Mouse (Mus musculus): ENCODE measurements around the gene Fhdc1. TPM values are rescaled to one million over a fixed set of nuclear protein-coding genes. Genes with fewer than 3 reads are reported as not detected.

Gene Fhdc1
- polyA plus RNA-seq, 1 experiment: 0.22 TPM

DNA sequence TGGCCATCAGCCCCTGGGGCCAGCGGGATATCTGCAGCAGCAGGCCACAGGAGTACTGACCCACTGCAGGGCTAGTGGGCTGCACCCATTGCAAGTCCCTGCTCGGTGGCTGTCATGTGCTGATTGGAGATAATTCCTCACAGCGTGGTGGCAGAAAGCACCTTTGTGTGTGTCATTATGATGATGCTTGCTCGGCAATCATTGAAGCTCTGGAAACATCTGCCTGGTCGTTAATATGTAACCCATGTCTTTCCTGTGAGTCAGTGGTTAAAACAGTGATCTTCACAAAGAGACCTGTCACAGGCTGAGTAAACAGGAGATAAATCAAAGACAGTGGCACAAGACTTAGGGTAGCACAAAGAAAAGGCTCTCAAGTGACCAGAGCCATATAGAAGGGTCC is 67.3 kb downstream of the Fhdc1 start:
- H3K79me2 ChIP-seq (ENCODE audit: control insufficient read depth, insufficient read depth): no peaks in the 10 kb centered on the region
- TF ChIP-seq POLR2AphosphoS2 (IDR thresholded peaks at IDR 0.05; ENCODE audit: insufficient read length, low read depth) (no peak), MYOD1 (IDR thresholded peaks at IDR 0.05; ENCODE audit: control insufficient read depth in 1 of 3, insufficient read length in 2 of 3, low read depth in 2 of 3) (no peak), SRF (IDR thresholded peaks at IDR 0.05; ENCODE audit: control insufficient read depth, insufficient read length, low read depth) (no peak), TCF12 (IDR thresholded peaks at IDR 0.05; ENCODE audit: insufficient read depth, poor library complexity, severe bottlenecking) (no peak), POLR2A (IDR thresholded peaks at IDR 0.05; ENCODE audit: insufficient read length, low read depth) (no peak), CEBPB (IDR thresholded peaks at IDR 0.05; ENCODE audit: insufficient read depth, poor library complexity, severe bottlenecking) (no peak), E2F4 (IDR thresholded peaks at IDR 0.05; ENCODE audit: insufficient read depth) (no peak)
- H3K4me2 ChIP-seq (ENCODE audit: low read depth): no peak overlapping the region
- no peaks in the 10 kb centered on the region for H3K27me3 ChIP-seq (ENCODE audit: control insufficient read depth, insufficient read depth, insufficient read length)
- no peaks in the 10 kb centered on the region for H3K36me3 ChIP-seq (ENCODE audit: control insufficient read depth, insufficient read depth)
- no peak overlapping the region for H3K4me3 ChIP-seq
- no peak overlapping the region for H3ac ChIP-seq (ENCODE audit: control insufficient read depth, insufficient read length)

DNA sequence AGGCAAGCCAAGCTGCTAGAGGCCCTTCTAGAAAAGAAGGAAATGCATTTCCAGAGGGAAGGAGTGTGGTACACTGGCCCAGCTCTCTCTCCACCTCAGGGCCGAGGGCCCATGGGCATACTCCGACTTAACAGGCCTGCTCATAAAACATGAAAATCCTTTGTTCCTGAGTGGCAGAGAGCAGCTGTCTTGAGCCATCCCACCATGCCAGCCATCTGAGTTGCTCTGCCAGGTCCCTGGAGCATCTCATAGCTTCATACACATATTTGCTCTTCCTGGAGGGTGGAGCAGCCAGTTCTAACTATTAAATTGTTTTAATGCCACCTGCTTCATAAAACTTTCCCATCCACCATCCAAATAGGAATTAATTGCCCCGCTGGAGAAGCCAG is 70.8 kb downstream of the Fhdc1 start:
- Histone ChIP-seq H3K79me2 (ENCODE audit: control insufficient read depth, insufficient read depth) (no peaks in the 10 kb centered on the region), H3K4me2 (ENCODE audit: low read depth) (no peak overlapping the region)
- TF ChIP-seq SRF (IDR thresholded peaks at IDR 0.05; ENCODE audit: control insufficient read depth, insufficient read length, low read depth) (no peak), CEBPB (IDR thresholded peaks at IDR 0.05; ENCODE audit: insufficient read depth, poor library complexity, severe bottlenecking) (no peak), TCF12 (IDR thresholded peaks at IDR 0.05; ENCODE audit: insufficient read depth, poor library complexity, severe bottlenecking) (no peak), MYOG (IDR thresholded peaks at IDR 0.05; ENCODE audit: control insufficient read depth in 1 of 3, insufficient read depth in 1 of 3, insufficient read length in 2 of 3, low read depth in 2 of 3) (no peak), REST (IDR thresholded peaks at IDR 0.05; ENCODE audit: insufficient read depth, insufficient read length) (no peak), MYOD1 (IDR thresholded peaks at IDR 0.05; ENCODE audit: control insufficient read depth in 1 of 3, insufficient read length in 2 of 3, low read depth in 2 of 3) (peak in 2 of 3 experiments; percentile 56 to 77), MAX (IDR thresholded peaks at IDR 0.05; ENCODE audit: low read depth) (no peak)

DNA sequence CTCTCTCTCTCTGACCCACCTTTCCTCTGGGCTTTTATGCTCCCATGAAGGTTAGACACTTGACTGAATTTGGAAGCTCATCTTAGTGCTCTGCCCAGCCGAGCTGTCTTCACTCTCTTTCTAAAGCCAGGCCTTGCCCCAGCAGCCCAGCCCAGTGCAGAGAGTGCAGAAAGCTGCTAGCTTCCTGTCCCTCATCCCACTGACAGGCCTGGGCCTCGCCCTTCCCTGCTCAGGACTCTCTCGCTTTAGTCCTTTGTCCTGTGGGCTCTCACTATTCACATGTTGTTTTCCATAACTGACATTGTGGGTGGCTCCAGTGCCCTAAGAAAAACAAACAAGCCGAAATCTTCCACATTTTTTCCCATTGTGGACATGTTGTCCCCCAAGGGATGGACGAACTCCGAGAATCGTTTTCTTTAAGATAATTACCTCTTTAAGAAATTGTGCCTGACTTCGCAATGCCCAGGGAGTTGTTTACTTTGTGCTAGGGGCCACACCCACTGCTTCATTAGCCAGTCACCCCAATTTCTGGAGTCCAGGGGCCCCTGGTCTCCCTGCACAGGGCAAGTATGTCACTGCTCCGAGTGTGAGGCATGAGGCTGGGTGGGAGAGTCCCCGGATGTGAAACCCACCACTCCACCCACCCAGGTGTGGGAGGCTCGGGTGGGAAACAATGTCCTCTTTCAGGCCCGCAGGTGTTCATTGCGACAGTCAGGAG is 71.3 kb downstream of the Fhdc1 start:
- Histone ChIP-seq H3K4me3 (no peak overlapping the region), H3K4me2 (ENCODE audit: low read depth) (no peak overlapping the region), H3K27me3 (ENCODE audit: control insufficient read depth, insufficient read depth, insufficient read length) (no peaks in the 10 kb centered on the region), H3K79me2 (ENCODE audit: control insufficient read depth, insufficient read depth) (no peaks in the 10 kb centered on the region), H3K36me3 (ENCODE audit: control insufficient read depth, insufficient read depth) (no peaks in the 10 kb centered on the region), H3ac (ENCODE audit: control insufficient read depth, insufficient read length) (no peak overlapping the region)
- TF ChIP-seq TCF12 (IDR thresholded peaks at IDR 0.05; ENCODE audit: insufficient read depth, poor library complexity, severe bottlenecking) (no peak), REST (IDR thresholded peaks at IDR 0.05; ENCODE audit: insufficient read depth, insufficient read length) (no peak), USF1 (IDR thresholded peaks at IDR 0.05; ENCODE audit: low read depth) (no peak), CEBPB (IDR thresholded peaks at IDR 0.05; ENCODE audit: insufficient read depth, poor library complexity, severe bottlenecking) (no peak)

More for the DNA sequence above, 70.8 kb downstream of the Fhdc1 start:
- H3ac ChIP-seq (ENCODE audit: control insufficient read depth, insufficient read length): no peak overlapping the region
- H3K27me3 ChIP-seq (ENCODE audit: control insufficient read depth, insufficient read depth, insufficient read length): no peaks in the 10 kb centered on the region
- no peaks in the 10 kb centered on the region for H3K36me3 ChIP-seq (ENCODE audit: control insufficient read depth, insufficient read depth)
- H3K4me3 ChIP-seq: no peak overlapping the region

GRCm38 (mm10) chr3:84405523-84405922 is 74.7 kb downstream of the Fhdc1 start:
- H3K4me3 ChIP-seq: no peak overlapping the region
- no peaks in the 10 kb centered on the region for H3K27me3 ChIP-seq (ENCODE audit: control insufficient read depth, insufficient read depth, insufficient read length)
- no peak overlapping the region for H3ac ChIP-seq (ENCODE audit: control insufficient read depth, insufficient read length)
- H3K4me2 ChIP-seq (ENCODE audit: low read depth): no peak overlapping the region
- no peaks in the 10 kb centered on the region for H3K79me2 ChIP-seq (ENCODE audit: control insufficient read depth, insufficient read depth)
- no peak for TF ChIP-seq E2F4 (IDR thresholded peaks at IDR 0.05; ENCODE audit: insufficient read depth)
- TF ChIP-seq POLR2AphosphoS2 (IDR thresholded peaks at IDR 0.05; ENCODE audit: insufficient read length, low read depth): no peak
- TF ChIP-seq REST (IDR thresholded peaks at IDR 0.05; ENCODE audit: insufficient read depth, insufficient read length): no peak
- TF ChIP-seq MYOG (IDR thresholded peaks at IDR 0.05; ENCODE audit: control insufficient read depth in 1 of 3, insufficient read depth in 1 of 3, insufficient read length in 2 of 3, low read depth in 2 of 3): no peak
- H3K36me3 ChIP-seq (ENCODE audit: control insufficient read depth, insufficient read depth): no peaks in the 10 kb centered on the region

DNA sequence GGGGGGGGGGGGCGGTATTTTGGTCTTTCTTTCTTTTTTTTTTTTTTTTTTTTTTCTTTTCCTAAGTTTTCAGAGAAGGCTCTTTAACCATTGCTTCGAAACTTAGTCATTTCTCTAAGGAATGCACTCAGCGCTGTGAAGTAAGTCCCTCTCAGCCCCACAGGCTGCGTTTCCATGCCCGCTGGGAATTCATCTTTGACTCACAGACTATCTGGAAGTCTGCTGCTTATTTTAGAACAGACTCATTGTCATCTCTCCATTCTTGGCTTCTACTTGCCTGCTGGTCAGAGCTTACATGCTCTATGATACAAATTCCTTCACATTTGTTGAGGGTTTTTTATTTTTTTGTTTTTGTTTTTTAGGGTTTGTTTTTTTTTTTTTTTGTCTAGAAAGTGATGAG is 76.8 kb downstream of the Fhdc1 start:
- peak overlapping the region; percentile 51 for H3K4me2 ChIP-seq (ENCODE audit: low read depth)
- H3K27me3 ChIP-seq (ENCODE audit: control insufficient read depth, insufficient read depth, insufficient read length): no peaks in the 10 kb centered on the region
- TF ChIP-seq TCF12 (IDR thresholded peaks at IDR 0.05; ENCODE audit: insufficient read depth, poor library complexity, severe bottlenecking): no peak
- no peak for TF ChIP-seq MYOG (IDR thresholded peaks at IDR 0.05; ENCODE audit: control insufficient read depth in 1 of 3, insufficient read depth in 1 of 3, insufficient read length in 2 of 3, low read depth in 2 of 3)
- no peak for TF ChIP-seq TCF3 (IDR thresholded peaks at IDR 0.05; ENCODE audit: insufficient read length, low read depth)
- TF ChIP-seq POLR2A (IDR thresholded peaks at IDR 0.05; ENCODE audit: insufficient read length, low read depth): no peak
- TF ChIP-seq MAX (IDR thresholded peaks at IDR 0.05; ENCODE audit: low read depth): no peak
- no peak for TF ChIP-seq E2F4 (IDR thresholded peaks at IDR 0.05; ENCODE audit: insufficient read depth)
- TF ChIP-seq USF1 (IDR thresholded peaks at IDR 0.05; ENCODE audit: low read depth): no peak
- TF ChIP-seq REST (IDR thresholded peaks at IDR 0.05; ENCODE audit: insufficient read depth, insufficient read length): no peak
- no peak for TF ChIP-seq SRF (IDR thresholded peaks at IDR 0.05; ENCODE audit: control insufficient read depth, insufficient read length, low read depth)
- no peak for TF ChIP-seq MYOD1 (IDR thresholded peaks at IDR 0.05; ENCODE audit: control insufficient read depth in 1 of 3, insufficient read length in 2 of 3, low read depth in 2 of 3)
- no peak overlapping the region for H3ac ChIP-seq (ENCODE audit: control insufficient read depth, insufficient read length)
- H3K79me2 ChIP-seq (ENCODE audit: control insufficient read depth, insufficient read depth): no peaks in the 10 kb centered on the region
- no peak overlapping the region for H3K4me3 ChIP-seq
- no peaks in the 10 kb centered on the region for H3K36me3 ChIP-seq (ENCODE audit: control insufficient read depth, insufficient read depth)
